Mouse (Mus musculus): ENCODE data around the gene Tex9.
"Not testable (repeated sequence)": the region's sequence is repeated elsewhere in the genome, so short reads cannot be mapped to it uniquely, and the experiment has no call there.

The Tex9 gene

DNA sequence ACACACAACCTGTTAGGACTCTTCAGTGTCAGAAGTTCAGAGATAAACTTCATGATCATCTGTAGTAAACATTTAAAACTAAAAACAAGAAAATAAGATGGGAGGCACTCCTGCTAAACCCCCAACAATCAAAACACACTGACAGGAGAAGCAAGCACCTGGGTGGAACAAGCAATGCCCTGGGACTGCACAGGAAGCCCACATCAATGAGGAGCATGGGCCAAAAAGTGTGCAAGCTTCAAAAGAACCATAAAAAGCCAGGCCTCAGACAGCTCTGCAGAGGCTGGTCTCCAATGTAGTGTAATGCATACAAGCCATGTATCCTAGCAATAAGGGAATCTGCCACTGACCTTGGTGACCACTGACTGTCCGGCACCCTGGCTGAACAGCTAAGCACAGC lies 12.7 kb downstream of the Tex9 start:
- DNase-seq (ENCODE audit: low spot score): no peak

DNA sequence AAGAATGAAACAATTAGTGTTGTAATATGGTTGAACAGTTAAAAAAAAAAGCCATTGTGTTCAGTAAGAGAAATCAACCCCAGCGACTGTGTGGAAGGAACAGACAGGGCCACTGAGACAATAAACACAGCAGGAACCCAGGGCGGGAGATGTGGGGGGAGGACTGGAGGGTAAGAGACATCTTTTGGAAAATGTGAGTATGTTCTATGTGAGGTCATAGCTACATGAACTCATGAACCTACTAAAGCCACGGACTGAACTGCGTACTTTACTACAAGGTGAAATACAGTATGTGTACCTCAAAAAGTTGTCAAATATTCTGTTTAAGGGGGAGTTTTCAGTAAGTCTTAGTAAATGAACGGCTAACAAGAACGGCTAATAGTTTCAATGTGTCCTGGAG lies 14.7 kb downstream of the Tex9 start:
- DNase-seq (ENCODE audit: low spot score): no peak

- DNase-seq (ENCODE audit: low spot score): no peak
These were observed 16.5 kb downstream of the Tex9 start for GRCm38 (mm10) chr9:72475511-72475910.

DNA sequence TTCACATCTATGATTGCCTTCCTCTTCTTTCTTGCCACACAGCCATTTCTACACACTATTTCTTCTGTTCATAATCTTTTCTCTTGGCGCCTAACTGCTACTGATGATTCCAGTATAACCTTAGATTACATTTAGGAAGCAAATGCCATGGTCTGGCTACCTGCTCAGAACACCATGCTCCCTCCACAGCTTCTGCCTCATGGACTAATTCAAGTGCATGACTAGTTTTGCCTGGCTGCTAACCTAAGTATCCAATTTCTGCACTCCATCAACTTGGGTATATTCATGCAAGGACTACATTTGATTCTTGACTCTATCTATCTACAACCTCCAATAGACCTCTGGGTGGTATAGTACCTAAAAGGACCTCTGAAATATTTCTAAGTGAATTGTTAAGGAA lies 22.2 kb downstream of the Tex9 start:
- no peak for DNase-seq (ENCODE audit: low spot score)

DNA sequence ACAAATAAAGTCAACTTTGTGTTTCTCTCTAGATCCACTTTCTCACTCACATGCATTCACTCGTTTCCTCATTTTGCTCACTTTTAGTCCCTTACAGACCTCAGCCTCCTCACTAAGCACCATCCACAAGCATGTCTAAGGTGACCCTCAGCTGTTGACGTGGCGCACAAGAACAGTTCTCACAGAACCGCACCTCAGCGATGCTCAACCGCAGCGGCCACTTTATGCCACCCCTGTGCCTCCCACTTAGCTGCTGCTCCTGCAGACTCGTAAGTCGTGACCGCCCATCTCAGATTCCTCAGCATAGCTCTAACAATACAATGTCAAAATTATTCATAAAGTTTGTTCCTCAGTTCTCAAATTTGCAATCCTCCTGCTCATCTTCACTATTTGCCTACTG lies 23.4 kb downstream of the Tex9 start:
- DNase-seq (ENCODE audit: low spot score): no peak

- DNase-seq (ENCODE audit: low spot score): no peak
These were observed 24.2 kb downstream of the Tex9 start for GRCm38 (mm10) chr9:72467551-72468407.

DNA sequence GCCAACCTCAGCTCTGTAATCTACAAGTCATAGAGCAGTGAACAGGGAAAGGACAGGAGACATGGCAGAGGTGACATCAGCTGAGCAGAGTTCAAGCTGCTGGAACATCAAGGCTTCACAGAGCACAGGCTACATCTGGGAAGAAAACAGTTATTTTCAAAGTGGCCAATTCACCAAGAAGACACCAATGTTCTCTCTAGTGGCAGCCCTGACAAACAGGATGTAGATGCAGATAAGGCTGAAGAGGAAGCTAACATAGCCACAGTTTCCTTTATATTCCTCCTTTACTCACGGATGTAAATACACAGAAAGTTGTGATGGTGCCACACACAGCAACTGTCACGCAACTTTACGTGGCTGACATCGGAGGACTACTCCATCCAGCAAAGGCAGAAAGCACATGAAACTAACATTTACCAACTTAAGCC lies 26.2 kb downstream of the Tex9 start:
- DNase-seq (ENCODE audit: low spot score): no peak

DNA sequence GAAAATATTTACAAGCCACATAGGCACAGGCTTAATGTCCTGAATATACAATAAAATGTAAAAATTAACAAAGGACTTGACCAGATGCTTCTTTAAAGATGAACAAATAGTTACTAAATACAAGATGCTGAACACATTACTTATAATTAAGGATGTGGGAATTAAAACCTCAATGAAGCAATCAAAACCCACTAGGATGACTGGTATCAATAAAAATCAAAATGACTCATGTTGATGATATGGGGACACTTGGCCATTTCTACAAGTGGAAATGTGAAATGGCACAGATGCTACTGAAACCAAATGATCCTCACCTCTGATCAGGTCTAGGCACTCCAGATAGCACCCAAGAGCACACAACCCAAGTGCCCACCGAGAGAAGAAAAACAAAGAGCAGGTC lies 27.2 kb downstream of the Tex9 start:
- no peak for DNase-seq (ENCODE audit: low spot score)

DNA sequence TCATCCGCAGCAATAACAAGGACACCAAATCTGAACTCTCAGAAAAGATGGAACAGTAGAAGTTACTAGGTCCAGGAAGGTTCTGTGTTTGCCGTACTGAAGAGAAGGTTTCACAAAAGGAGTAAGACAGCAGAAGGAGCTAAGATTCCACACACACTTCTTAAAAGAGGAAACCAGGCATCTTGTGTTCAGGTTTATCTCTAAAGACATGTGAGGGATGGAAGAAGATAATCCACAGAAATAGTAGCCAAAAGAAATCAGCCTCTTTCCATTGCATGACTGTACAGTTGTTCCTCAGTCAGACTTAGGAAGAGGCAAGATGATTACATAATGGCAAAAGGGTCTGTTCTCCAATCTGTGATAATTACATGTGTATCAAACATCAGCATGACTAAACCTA lies 29.6 kb downstream of the Tex9 start:
- no peak for DNase-seq (ENCODE audit: low spot score)

GRCm38 (mm10) chr9:72460767-72461166 lies 31.2 kb downstream of the Tex9 start:
- no peak for DNase-seq (ENCODE audit: low spot score)

DNA sequence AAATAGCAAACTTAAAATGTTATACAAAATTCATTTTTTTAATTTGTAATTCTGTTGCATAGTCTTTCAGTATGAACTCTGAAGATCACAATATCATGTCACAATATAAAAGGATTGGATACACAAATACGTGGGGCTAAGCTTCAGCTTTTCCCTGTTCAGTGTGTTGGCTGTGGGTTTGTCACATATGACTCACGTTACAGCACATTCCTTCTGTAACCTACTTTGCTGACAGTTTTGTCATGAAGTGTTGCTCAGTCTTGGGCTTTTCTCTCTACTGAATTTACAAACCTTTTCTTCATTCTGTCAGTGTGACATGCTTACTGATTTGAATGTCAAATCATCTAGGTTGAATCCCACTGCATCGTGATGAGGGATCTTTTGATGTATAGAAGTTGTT lies 32.3 kb downstream of the Tex9 start:
- DNase-seq (ENCODE audit: low spot score): no peak

DNA sequence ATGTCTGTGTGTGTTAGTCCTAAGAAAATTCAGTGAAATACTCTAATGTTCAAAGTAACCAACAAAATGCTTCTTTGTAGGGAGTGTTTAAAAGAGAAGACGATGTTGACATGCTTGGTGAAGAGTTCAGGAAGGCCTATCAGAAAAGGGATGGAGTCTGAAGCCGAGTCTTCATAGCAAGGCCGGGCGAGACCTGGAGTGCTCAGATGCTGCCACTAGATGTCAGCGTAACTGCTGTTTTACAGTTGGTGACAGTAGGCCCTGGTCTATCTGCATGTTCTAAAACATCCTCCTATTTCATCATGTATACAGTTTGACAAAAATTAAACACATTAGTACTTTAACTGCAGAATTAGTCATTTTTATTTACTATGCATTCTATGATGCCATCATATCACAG lies 33.8 kb downstream of the Tex9 start:
- DNase-seq (ENCODE audit: low spot score): peak; percentile 37

DNA sequence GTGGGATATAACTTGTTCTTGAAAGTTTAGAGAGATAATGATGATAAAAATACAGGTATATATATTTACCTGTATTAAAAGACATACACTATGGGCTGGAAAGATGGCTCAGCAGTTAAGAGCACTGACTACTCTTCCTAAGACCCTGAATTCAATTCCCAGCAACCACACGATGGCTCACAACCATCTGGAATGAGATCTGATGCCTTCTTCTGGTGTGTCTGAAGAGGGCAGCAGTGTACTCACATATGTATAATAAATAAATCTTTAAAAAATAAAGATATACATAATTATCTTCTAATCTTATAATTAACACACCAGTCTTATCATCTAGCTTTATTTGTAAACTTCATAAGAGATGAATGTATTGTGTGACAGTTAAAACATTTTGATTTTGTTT lies 35.6 kb downstream of the Tex9 start:
- no peak for DNase-seq (ENCODE audit: low spot score)

DNA sequence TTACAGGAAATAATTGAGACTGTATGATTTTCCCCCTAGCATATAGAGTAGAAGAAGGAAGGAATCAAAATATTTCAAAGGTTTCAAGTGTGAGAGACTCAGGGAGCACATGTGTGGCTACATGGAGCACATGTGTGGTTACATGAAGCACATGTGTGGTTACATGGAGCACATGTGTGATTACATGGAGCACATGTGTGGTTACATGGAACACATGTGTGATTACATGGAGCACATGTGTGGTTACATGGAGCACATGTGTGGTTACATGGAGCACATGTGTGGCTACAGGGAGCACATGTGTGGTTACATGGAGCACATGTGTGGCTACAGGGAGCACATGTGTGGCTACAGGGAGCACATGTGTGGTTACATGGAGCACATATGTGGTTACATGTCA lies 37.7 kb downstream of the Tex9 start:
- not testable (repeated sequence) for DNase-seq (ENCODE audit: low spot score)

DNA sequence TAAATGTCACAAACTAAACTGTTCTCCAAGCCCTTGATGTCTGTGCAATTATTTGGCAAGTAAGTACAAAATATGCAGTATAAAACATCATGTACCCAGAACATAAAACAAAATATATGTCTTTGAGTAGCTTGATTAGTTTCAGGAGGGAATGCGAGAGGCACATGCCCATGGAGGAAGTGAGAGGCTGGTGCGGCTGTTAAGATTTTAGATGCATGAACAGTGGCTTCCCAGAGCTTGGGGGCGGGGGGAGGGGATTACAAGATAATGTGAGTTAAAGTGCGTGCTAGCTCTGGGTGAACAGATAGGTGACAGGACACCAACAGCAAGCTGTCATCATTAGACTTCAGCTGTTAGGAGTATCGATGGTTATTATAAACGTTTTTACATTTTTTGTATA lies 40.9 kb downstream of the Tex9 start:
- no peak for DNase-seq (ENCODE audit: low spot score)

DNA sequence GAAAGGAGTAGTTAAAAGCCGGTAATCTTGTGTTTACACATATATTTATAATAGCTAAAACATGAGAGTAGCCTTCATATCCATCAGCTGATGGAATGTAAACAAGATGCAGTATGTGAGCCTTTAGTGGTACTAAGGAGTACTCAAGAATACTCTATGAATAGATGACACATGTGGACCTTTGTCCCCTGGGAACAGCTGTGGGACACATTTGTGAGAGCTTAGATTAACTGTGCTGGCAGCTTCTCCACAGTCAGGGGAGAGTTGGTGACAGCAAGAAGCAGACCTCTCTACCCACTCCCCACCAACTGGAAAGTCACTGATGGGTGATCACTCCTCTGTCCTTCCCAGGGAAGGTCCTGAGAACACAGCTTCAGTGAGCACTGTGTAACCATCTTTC lies 41.6 kb downstream of the Tex9 start:
- DNase-seq (ENCODE audit: low spot score): no peak

- no peak for DNase-seq (ENCODE audit: low spot score)
These were observed 42.2 kb downstream of the Tex9 start for GRCm38 (mm10) chr9:72449841-72450240.

DNA sequence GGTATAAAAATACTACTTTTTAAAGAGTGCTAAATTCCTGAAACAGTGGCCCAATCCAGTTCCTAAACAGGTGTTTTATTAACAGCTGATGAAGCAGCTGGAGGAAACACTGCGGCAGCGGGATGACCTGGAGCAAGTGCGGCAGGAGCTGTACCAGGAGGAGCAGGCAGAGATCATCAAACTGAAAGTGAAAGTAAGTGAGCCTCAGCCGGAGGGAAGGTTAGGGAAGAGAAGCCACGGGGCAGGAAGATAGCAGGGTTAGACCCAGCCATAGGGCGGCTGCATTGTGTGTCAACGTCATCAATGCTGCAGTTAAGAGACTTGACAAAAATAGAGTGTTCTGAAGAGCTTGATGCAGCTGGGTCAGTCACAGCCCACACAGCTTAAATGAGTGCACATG lies 42.6 kb downstream of the Tex9 start:
- no peak for DNase-seq (ENCODE audit: low spot score)

DNA sequence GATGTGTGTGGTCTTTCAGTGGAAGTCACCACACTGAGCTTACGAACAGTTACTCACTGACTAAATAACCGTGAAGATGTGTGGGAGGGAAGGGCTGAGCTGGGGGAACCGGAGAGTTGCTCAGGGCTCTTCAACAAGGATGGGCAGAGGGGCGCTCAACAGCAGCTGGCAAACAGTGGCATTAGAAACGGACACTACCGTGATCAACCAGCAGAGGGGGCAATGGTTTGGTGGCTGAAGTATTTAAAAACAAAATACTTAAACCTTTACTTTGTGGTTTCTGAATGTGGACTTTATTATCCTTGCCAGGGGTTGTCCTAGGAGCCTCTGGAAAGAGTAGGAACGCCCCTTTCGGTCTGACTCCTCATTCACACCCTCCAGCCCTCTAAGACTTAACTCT lies 44.0 kb downstream of the Tex9 start:
- peak; percentile 55 for DNase-seq (ENCODE audit: low spot score)

GRCm38 (mm10) chr9:72441927-72442715 lies 49.9 kb downstream of the Tex9 start:
- no peak for DNase-seq (ENCODE audit: low spot score)

DNA sequence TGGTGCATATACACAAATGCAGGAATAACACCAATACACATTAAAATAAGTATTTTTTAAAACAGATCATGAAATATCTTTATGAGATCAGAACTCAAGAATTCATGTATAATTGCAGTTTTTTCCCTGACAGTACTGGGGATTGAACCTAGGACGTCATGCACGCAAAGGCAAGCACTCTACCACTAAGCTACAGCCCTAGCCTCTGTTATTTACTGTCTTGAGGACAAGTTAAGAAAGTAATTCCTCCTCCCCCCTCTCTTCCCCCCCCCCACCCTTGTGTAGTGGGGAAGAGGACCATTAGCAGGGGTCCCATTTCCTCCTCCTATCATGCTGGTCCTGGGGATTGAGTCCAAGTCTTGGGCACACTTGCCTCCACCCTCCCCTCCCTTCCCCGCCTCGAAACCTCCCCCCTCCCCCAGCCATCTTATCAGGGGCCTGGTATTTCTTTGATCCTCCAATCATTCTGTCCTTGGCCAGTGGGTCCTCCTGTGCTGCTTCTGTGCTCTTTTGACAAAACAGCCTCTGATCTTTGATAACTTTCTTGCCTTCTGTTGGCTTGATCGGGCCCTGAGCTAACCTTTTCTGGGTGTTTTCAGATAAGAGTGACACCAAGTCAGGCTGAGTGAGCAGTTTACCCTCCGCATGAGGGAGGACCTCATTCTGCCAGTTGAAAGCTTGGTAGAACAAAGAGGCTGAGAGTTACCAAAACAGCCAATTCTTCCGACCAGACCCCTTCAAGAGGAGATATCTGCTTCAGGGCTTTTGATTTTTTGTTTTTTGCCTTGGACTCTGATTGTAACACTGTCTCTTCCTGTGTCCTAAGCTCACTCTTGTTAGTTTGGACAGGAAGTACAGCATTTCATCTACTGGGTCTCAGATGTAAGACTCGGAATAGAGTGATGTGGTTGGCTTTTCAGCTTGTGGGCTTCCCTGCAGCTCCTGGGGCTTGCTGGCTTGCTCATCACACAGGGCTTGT lies 50.8 kb downstream of the Tex9 start:
- DNase-seq (ENCODE audit: low spot score): no peak

GRCm38 (mm10) chr9:72440358-72440757 lies 51.7 kb downstream of the Tex9 start:
- DNase-seq (ENCODE audit: low spot score): no peak
